Mouse (Mus musculus) frontal cortex, postnatal 25 days (tissue): ENCODE measurements around the gene Cmc2.

Source experiments
- DNase-seq, 2 experiments: peaks; one replicate each; pipeline ENCODE4 v3.0.0; 2022; ENCODE audit warnings: low spot score in 2 of 2

Cmc2 gene

GRCm38 (mm10) chr8:116848042-116848441, 73.2 kb downstream of the Cmc2 start:
- no peak for DNase-seq

GRCm38 (mm10) chr8:116842678-116843077, 78.6 kb downstream of the Cmc2 start:
- DNase-seq, result no peak
